Mouse (Mus musculus): ENCODE measurements around the gene Chd6.

- peak; percentile 56 for TF ChIP-seq CTCF (IDR thresholded peaks at IDR 0.05; ENCODE audit: low read depth)
- TF ChIP-seq EP300 (optimal IDR thresholded peaks at IDR 0.05), result no peak
Observed at GRCm38 (mm10) chr2:161042874-161043273, 66.0 kb downstream of the Chd6 start.
